Mouse (Mus musculus): Measurements from ENCODE around the gene Ehd4.
A peak's percentile ranks its signal among the peaks of the same experiment; 100 is the strongest.

The Ehd4 gene

GRCm38 (mm10) chr2:120154361-120154894 is at the start of gene Ehd4:
Ehd4 (minus strand) TSS chr2:120154606.
- peak; percentile 98 for DNase-seq (ENCODE audit: low spot score in 2 of 2)

GRCm38 (mm10) chr2:120203742-120204141 is 49.3 kb upstream of the Ehd4 start:
- DNase-seq (ENCODE audit: low spot score in 2 of 2) = no peak

- no peak for DNase-seq (ENCODE audit: low spot score in 2 of 2)
Observed at GRCm38 (mm10) chr2:120200077-120200476, 45.7 kb upstream of the Ehd4 start.

DNA sequence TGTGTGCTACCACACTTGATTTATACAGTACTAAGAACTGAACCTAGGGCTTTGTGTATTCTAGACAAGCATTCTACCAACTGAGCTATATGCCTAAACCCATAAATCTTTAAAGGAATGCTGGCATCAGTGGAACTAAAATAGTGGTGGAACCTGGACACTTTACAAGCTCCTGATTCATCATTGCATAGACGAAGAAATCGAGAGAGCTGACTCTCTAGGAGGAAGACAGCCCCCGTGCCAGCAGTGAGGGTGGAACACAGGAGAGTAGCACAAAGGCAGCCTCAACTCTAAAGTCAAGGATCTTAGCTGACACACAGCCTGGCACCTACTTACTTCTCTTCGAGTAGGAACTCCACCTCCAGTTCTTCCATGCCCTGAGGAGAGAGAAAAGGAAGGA is 33.8 kb upstream of the Ehd4 start:
- DNase-seq (ENCODE audit: low spot score in 2 of 2) = no peak

- no peak for DNase-seq (ENCODE audit: low spot score in 2 of 2)
Observed at GRCm38 (mm10) chr2:120187583-120187982, 33.2 kb upstream of the Ehd4 start.

DNA sequence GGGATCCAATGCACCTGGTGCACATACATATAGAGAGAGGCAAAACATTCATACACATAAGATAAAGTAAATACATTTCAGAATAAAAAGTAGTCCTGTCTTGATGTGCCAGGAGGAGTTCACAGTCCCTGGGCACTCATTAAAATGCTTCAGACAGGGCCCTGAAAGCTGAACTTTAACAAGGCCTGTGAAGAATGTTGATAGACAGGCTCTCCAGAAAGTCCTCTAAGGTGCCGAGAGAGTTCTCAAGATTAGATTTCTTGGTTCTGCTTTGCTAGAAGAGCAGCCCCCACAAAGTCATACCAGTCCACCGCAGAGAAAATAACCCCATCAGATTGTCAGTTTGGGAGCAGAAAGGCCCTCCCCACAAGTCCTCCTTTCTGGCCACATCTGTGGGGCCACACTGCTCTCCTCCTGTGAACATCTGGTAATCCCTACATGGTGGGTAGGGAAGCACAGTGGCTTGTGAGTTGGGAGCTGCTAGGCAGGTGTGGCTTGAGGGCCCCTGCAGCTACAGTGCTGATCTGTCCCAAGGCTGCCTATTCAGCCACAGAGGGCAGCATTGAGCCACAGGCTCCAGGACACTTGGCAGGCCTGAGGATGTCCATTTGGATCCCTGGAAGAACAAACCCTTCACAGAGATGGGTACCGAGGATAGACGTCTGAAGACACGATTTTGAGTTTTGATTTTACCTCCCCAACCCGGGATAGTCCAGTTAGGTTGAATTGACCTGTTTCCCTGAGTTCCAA is 31.3 kb upstream of the Ehd4 start:
- no peak for DNase-seq (ENCODE audit: low spot score in 2 of 2)

- DNase-seq (ENCODE audit: low spot score in 2 of 2) = no peak
Observed at GRCm38 (mm10) chr2:120178936-120179335, 24.5 kb upstream of the Ehd4 start.

GRCm38 (mm10) chr2:120173718-120174117 is 19.3 kb upstream of the Ehd4 start:
- peak in 1 of 2 experiments; percentile 60 for DNase-seq (ENCODE audit: low spot score in 2 of 2)

DNA sequence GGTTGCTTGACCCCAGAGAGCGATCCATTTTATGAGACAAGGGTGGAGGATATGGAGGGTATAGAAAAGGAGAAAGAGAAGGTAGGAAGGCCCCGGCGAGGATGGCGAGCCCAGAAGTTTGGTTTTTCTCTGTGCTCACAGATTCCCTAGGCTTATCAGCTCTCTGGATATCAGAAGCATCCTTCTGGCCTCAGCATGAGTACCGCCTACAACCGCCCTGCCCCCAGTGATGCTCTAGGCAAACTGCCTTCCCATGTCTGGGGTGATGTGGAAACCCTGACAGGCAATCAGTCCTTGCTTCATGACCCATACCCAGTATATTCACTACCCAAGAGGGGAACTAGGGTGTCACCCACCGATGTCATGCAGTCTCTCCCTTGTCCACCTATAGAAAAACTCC is 17.0 kb upstream of the Ehd4 start:
- DNase-seq (ENCODE audit: low spot score in 2 of 2) = no peak

DNA sequence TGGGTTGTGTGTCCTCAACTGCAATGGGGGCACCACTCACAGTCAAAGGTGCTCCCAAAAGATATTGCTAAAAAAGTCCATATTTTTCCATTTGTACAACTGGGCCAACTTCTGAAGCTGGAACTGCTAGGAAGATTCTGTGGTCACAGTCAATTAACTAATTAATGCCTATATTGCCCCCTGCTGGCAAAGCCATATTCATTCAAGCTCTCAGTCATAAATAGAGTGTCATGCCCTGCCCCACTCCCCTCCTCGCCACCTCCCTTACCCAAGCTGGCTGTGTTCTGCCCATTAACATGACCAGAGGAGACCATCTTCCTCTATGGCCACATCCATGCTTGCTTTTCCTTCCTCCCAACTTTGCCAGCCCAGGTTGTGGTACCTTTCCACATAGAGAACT is 16.3 kb upstream of the Ehd4 start:
- DNase-seq (ENCODE audit: low spot score in 2 of 2) = peak in 1 of 2 experiments; percentile 44

DNA sequence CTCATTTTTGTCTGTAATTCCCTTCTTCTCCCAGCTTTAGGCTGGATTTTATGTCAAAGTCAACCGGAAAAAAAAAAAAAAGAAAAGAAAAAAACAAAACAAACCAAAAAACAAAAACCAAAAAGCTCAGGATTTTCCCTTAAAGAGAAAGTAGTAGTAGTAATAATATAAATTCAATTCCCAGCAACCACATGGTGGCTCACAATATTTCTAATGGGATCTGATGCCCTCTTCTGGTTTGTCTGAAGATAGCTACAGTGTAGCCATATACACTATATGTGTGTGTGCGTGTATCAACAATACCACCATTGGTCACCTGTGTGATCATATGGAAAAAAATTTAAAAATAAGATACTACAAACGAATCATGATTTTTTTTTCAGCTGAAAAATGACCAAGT is 15.0 kb upstream of the Ehd4 start:
- no peak for DNase-seq (ENCODE audit: low spot score in 2 of 2)

DNA sequence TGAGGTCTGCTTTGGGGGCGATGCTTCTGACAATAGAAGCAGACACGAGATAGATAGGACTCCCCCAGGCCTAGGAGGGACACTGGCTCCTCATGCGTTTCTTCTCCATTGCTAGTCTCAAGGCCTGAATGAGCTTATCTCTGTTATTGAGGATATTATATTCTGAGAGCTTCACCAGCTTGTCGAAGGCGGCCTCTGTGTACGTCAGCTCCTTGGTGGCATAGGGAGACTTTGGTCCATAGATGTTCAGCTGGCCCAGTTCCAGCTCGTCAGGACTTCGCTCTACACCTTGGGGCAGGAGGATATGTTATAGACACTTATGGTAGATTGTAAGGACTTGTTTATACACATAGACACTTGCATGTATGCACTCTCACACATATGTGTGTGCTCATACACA is 13.4 kb upstream of the Ehd4 start:
- no peak for DNase-seq (ENCODE audit: low spot score in 2 of 2)

DNA sequence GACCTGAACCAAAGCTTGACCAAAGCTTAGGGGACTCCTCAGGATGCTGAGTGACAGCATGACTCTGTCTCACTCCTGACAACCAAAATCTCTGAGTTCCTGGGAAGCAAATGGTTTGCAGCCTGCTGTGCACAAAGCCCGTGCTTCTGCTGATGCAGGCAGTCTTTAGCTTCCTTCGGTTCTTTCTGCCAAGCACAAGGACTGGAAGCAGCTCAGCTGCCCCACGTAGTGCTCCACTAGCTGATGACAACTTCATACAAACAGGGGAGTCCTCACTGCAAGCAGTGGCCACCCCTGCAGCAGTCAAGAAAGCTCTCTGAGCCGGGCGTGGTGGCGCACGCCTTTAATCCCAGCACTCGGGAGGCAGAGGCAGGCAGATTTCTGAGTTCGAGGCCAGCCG is 11.1 kb upstream of the Ehd4 start:
- DNase-seq (ENCODE audit: low spot score in 2 of 2) = no peak

DNA sequence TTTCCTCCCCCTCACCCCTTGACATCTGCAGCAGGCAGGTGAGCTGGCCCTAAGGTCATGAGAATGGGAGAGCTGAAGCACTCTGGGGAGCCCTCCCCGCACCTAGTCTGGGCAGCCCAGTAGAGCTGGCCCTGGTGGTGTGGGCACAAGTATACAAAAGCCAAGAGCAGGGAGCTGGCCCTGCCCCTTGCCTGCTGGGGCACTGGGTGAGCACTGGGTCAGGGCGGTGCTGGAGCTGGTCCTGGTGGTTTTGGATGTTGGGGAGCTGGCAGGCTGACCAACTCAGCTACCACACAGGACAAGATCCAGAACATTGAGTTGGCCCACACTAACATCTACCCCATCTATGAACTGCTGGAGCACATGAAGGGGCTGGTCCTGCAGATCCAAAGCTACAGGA is 5.0 kb upstream of the Ehd4 start:
- DNase-seq (ENCODE audit: low spot score in 2 of 2) = no peak

DNA sequence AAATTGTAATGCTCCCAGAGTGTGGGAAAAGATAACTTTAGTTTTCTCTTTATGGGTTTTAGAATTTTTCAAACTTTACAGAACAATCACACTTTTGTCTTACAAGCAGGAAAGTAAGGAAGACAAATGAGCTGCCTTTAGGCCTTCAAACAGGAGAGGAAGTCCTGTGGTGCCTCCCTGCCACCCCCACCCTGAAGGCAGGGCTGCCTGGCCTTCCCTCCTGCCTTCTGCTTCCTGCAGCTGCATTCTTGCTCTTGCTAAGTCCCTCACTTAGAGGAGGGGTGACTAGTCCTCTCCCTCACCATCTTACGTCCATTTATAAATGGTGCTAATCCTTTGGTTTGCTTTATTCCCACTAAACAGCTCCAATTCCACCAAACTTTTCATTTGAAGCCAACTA is 4.4 kb upstream of the Ehd4 start:
- DNase-seq (ENCODE audit: low spot score in 2 of 2) = peak; percentile 65 to 71

- DNase-seq (ENCODE audit: low spot score in 2 of 2) = peak in 1 of 2 experiments; percentile 13
Observed at GRCm38 (mm10) chr2:120158016-120158415, 3.6 kb upstream of the Ehd4 start.

DNA sequence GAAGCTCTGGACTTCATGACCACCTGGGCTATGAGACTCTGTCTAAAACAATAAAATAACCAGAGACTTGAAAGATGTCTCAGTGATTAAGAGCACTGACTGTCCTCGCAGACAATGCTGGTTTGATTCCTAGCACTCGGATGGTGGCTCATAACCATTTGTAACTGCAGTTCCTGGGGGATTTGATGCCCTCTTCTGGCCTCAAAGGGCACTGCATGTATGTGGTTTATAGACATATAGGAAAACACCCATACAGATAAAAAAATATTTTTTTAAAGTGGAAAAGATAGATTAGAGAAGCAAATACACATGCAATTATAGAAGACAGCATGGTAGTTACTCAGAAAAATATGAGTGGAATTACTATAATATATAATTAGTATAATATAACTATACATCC is 3.2 kb upstream of the Ehd4 start:
- no peak for DNase-seq (ENCODE audit: low spot score in 2 of 2)

- DNase-seq (ENCODE audit: low spot score in 2 of 2) = peak in 1 of 2 experiments; percentile 10
Observed at GRCm38 (mm10) chr2:120153586-120154360, 633 bp downstream of the Ehd4 start.

DNA sequence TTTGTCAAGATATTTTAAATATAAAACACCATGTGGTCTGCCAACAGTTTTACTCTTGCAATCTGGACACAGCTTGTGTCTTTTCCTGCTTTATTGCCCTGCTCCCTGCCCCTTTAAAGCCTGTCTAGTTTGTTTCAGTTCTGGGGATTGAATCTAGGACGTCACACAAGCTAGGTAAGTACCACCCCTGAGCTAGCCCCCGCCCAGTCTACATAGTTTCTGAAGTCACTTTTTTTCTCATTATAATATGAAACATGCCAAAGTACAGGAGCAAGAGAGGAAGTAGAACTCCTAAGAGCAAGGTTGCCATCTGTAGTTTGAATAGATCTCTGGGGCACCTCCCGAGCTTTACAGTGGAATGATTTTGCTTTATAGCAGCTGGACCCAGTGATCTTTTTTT is 3.8 kb downstream of the Ehd4 start:
- DNase-seq (ENCODE audit: low spot score in 2 of 2) = no peak

GRCm38 (mm10) chr2:120149634-120150033 is 4.8 kb downstream of the Ehd4 start:
- no peak for DNase-seq (ENCODE audit: low spot score in 2 of 2)

GRCm38 (mm10) chr2:120147999-120148398 is 6.4 kb downstream of the Ehd4 start:
- no peak for DNase-seq (ENCODE audit: low spot score in 2 of 2)

DNA sequence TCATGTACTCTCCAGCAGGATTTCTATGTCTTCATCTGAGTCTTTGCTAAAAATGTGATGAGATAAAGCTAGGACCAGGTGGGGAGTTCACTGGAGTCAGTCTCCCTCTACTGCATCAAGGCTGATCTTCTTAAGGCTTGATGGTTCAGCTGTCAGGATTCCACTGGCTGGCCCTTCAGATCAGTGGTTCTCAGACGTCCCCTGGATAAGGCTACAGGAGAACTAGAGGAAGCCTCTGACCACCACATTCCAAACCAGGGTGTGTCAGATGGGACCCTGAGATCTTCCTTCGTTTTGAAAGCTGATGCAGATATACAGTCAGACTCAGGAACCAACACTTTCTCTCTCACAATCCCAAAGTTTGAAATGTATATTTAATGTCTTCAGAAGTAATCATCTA is 7.0 kb downstream of the Ehd4 start:
- DNase-seq (ENCODE audit: low spot score in 2 of 2) = no peak

- no peak for DNase-seq (ENCODE audit: low spot score in 2 of 2)
Observed at GRCm38 (mm10) chr2:120146543-120146942, 7.9 kb downstream of the Ehd4 start.
